Mouse (Mus musculus) lung, embryonic 16.5 days (tissue): ENCODE data around the gene Glud1. TPM values are rescaled to one million over a fixed set of nuclear protein-coding genes. Genes with fewer than 3 reads are reported as not detected.

Experiments used
- ATAC-seq: fragments of 200-750 bp; cut with Nextera tagmentation; 2 replicates; pipeline ENCODE4 v1.8.0; 2017; ENCODE audit warnings: low read depth, mild to moderate bottlenecking, moderate library complexity
- H3K27ac ChIP-seq: fragments of 300-500 bp; sonication (generic); 2 replicates; pipeline ENCODE4 v1.5.1; 2014; ENCODE audit warnings: mild to moderate bottlenecking, control low read depth, low read length
- H3K27me3 ChIP-seq: fragments of 300-500 bp; sonication (generic); 2 replicates; pipeline ENCODE4 v1.6.1; 2014; ENCODE audit warnings: low read depth, low read length, mixed read lengths; ENCODE audit not compliant: control insufficient read depth, insufficient read depth
- H3K36me3 ChIP-seq: fragments of 300-500 bp; sonication (generic); 2 replicates; pipeline ENCODE4 v1.6.1; 2014; ENCODE audit warnings: low read length; ENCODE audit not compliant: control insufficient read depth, insufficient read depth
- H3K4me1 ChIP-seq: fragments of 300-500 bp; sonication (generic); replicated peaks from 2 replicates; pipeline ENCODE4 v1.6.1; 2014; ENCODE audit warnings: low read length, mixed read lengths; ENCODE audit not compliant: control insufficient read depth, insufficient read depth
- H3K4me2 ChIP-seq: fragments of 300-500 bp; sonication (generic); 2 replicates; pipeline ENCODE4 v1.6.1; 2014; ENCODE audit warnings: low read depth, low read length, control low read depth
- H3K4me3 ChIP-seq: fragments of 300-500 bp; sonication (generic); 2 replicates; pipeline ENCODE4 v1.5.1; 2014; ENCODE audit warnings: mild to moderate bottlenecking, low read length, control low read depth
- H3K9ac ChIP-seq: fragments of 300-500 bp; sonication (generic); 2 replicates; pipeline ENCODE4 v1.6.1; 2014; ENCODE audit warnings: low read length, control low read depth
- H3K9me3 ChIP-seq: fragments of 300-500 bp; sonication (generic); 2 replicates; pipeline ENCODE4 v1.6.1; 2016; ENCODE audit warnings: low read length; ENCODE audit not compliant: control insufficient read depth
- WGBS: fragments of 180-500 bp; shearing (Covaris S2); extraction: QIAGEN DNeasy Blood & Tissue Kit; methylation state at CpG from one replicate; pipeline ENCODE4 v1.1.7; 2014; 5-methylcytosine and 5-hydroxymethylcytosine counted together
- polyA plus RNA-seq: library from polyadenylated mRNA; unstranded; fragments of >200 nt; fragmentation: Nextera tagmentation; extraction: Ambion mirVana; gene quantifications from 2 replicates; pipeline ENCODE4 v1.2.1, GENCODE M21; 2015

Gene Glud1
- polyA plus RNA-seq, 1 experiment from 2014 or later: 56.7 TPM

DNA sequence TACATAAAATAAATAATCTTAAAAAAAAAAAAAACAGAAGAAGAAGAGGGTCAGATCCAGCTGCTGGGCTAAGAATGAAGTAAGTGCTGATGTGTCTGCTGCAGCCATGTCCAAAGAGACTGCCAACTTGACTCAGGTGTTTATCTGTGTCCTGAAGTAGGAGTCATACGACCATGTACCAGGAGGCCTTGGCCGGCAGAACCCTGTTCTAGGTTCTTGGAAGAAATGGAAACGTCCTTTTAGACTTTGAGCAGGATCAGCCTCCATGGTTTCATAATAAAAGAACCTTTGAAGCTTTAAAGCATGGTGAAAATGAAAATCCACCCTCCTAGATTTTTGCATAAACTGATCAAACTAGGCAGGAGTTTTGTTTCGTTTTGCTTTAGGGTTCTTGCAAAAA, 43.9 kb downstream of the Glud1 start:
- Histone ChIP-seq H3K36me3 (no peaks in the 10 kb centered on the region), H3K27ac (no peak overlapping the region), H3K9ac (no peak overlapping the region), H3K4me3 (no peak overlapping the region), H3K4me1 (peaks cover 2% of the 10 kb centered on the region; the same call in 1 of the 2 replicates), H3K9me3 (no peaks in the 10 kb centered on the region), H3K4me2 (no peak overlapping the region), H3K27me3 (no peaks in the 10 kb centered on the region)
- 77% methylated on average over 4 of the region's 4 CpGs for WGBS
- no peak for ATAC-seq

DNA sequence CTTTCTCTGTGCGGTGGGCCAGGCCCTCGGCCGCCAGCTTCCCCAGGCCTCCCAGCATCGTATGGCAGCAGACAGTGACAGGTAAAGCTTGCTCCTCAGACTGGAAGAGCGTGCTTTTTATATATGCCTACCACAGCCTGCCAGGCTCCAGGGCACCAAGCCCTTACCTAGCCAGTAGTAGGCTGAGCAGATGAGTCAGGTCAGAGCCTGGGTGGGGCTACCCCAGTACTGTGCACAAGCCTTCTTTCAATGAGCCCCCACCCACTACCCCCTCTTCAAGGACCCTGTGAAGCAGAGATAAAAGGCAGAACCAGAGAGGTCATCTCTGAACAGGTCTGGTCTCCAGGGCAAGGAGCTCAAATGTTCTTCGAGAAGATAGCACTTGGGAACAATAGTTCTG, 44.8 kb downstream of the Glud1 start, which contains the start of gene Fam25c:
Gene Fam25c (minus strand): TSS at position 133 of the 400 bp plus-strand sequence.
- 55% methylated on average over 6 of the region's 6 CpGs for WGBS
- no peak within 1 kb of the TSS for H3K4me3 ChIP-seq
- H3K4me1 ChIP-seq: peaks cover 2% of the 10 kb centered on the region; the same call in 1 of the 2 replicates
- H3K27me3 ChIP-seq: no peaks in the 10 kb centered on the region
- no peaks in the 10 kb centered on the region for H3K36me3 ChIP-seq
- no peak within 1 kb of the TSS for H3K27ac ChIP-seq
- no peaks in the 10 kb centered on the region for H3K9me3 ChIP-seq
- peak; percentile 52; the same call in 1 of the 2 replicates for ATAC-seq
- no peak within 1 kb of the TSS for H3K4me2 ChIP-seq
- no peak within 1 kb of the TSS for H3K9ac ChIP-seq

GRCm38 (mm10) chr14:34357671-34358455, 47.3 kb downstream of the Glud1 start:
- H3K27ac ChIP-seq: no peak overlapping the region
- H3K4me3 ChIP-seq: no peak overlapping the region
- no peaks in the 10 kb centered on the region for H3K9me3 ChIP-seq
- no peak overlapping the region for H3K4me2 ChIP-seq
- WGBS: 57% methylated on average over 7 of the region's 7 CpGs
- no peaks in the 10 kb centered on the region; the same call in 1 of the 2 replicates for H3K27me3 ChIP-seq
- no peaks in the 10 kb centered on the region for H3K36me3 ChIP-seq
- no peak for ATAC-seq
- no peak overlapping the region for H3K9ac ChIP-seq
- peaks cover 4% of the 10 kb centered on the region; the same call in 1 of the 2 replicates for H3K4me1 ChIP-seq

DNA sequence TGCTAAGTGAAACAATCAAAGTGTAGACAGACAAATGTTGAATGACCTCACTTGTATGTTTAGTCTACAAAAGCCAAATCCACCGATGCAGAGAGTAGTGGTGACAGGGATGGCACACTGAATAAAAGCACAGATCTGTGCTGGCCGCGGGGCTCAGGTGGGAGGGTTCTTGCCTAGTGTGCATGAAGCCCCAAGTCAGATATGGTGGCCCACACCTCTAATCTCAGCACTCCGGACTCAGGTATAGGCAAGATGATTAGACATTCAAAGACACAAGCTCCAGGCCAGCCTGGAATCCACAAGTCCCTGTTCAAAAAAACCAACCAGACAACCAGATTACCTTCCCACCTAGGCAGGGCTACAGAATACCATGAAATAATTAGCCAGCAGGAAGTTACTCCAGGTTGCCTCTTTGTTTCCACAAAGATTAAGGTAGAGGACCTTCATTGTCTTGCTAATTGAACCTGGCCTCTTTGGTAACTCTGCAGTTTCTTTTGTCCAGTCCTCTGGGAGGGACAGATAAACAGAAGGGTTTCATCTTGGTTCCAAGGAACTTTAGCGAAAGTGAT, 49.2 kb downstream of the Glud1 start:
- Histone ChIP-seq H3K27me3 (no peaks in the 10 kb centered on the region; the same call in 1 of the 2 replicates), H3K9me3 (no peaks in the 10 kb centered on the region), H3K27ac (no peak overlapping the region), H3K4me2 (no peak overlapping the region), H3K9ac (no peak overlapping the region), H3K36me3 (no peaks in the 10 kb centered on the region), H3K4me3 (no peak overlapping the region), H3K4me1 (peaks cover 5% of the 10 kb centered on the region; the same call in 1 of the 2 replicates)
- 40% methylated on average over 5 of the region's 5 CpGs for WGBS
- ATAC-seq: no peak

- Histone ChIP-seq H3K4me2 (no peak overlapping the region), H3K9me3 (no peaks in the 10 kb centered on the region), H3K27me3 (no peaks in the 10 kb centered on the region; the same call in 1 of the 2 replicates), H3K9ac (no peak overlapping the region), H3K36me3 (no peaks in the 10 kb centered on the region), H3K4me1 (peaks cover 5% of the 10 kb centered on the region; the same call in 1 of the 2 replicates), H3K4me3 (no peak overlapping the region), H3K27ac (no peak overlapping the region)
- ATAC-seq: no peak
- 45% methylated on average over 6 of the region's 6 CpGs for WGBS
These were observed 49.7 kb downstream of the Glud1 start for GRCm38 (mm10) chr14:34360251-34360650.

DNA sequence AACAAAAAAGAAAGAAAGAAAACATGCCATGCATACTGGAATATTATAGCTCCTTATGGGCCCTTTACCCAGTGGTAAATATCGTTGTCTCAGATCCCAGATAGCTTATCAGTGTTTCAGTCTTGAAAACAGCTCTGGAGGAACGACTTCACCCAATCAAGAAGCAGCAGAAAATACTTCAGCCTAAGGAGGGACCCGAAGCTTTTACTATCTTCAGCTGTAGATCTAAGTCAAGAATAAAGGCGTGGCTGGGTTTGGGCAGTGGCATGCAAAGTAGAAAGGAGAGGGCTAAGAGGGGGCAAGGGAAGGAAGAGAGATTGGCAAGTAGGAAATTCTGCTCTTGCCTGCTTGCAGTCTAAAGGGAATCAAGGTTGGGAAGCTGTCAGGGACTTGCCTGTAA, 51.6 kb downstream of the Glud1 start:
- no peak overlapping the region for H3K4me3 ChIP-seq
- no peaks in the 10 kb centered on the region; the same call in 1 of the 2 replicates for H3K27me3 ChIP-seq
- no peak overlapping the region for H3K27ac ChIP-seq
- H3K36me3 ChIP-seq: no peaks in the 10 kb centered on the region
- ATAC-seq: no peak
- H3K9ac ChIP-seq: no peak overlapping the region
- H3K4me1 ChIP-seq: peaks cover 5% of the 10 kb centered on the region; the same call in 1 of the 2 replicates
- WGBS: 31% methylated on average over 4 of the region's 4 CpGs
- no peaks in the 10 kb centered on the region for H3K9me3 ChIP-seq
- H3K4me2 ChIP-seq: no peak overlapping the region

DNA sequence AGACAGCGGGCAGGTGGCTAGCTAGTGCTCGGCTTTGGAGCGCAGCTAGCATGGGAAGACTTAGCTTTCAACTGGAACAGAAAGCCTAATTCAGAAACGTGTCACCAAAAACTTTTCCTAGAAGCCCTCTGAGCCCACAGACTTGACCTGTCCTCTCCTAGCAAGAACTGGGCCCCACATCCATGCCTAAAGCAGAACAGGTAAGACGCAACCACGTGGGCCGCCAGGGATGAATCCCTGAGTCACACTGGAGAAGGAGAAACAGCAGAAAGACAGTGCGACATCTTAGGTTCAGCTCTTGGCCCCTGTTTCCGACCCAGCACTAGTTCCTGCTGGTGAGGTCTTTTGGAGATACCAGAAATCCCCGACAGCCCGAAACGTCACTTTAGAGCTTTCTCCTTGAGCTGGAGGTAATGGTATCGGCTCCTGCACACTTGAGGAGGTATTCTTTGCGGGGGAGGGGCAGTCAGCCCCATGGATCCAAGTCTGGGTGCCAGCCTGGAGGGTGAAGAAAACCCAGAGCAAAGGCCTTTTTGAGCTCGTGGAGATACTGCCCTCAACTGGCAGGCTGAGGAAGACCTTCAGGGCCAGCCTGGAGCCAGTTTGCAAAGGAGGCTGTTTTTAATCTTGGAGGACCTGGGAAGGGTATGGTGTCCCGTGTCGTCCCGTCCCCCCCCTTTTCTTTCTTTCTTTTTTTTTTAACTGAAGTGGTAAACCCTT, 52.4 kb downstream of the Glud1 start:
- H3K4me2 ChIP-seq: peak overlapping the region; percentile 90
- peak overlapping the region; percentile 53 for H3K4me3 ChIP-seq
- H3K27ac ChIP-seq: no peak overlapping the region
- H3K27me3 ChIP-seq: no peaks in the 10 kb centered on the region; the same call in 1 of the 2 replicates
- ATAC-seq: peak; percentile 59
- H3K4me1 ChIP-seq: peaks cover 5% of the 10 kb centered on the region; the same call in 1 of the 2 replicates
- WGBS: 29% methylated on average over 18 of the region's 18 CpGs
- H3K9ac ChIP-seq: peak overlapping the region; percentile 64
- no peaks in the 10 kb centered on the region for H3K36me3 ChIP-seq
- no peaks in the 10 kb centered on the region for H3K9me3 ChIP-seq

DNA sequence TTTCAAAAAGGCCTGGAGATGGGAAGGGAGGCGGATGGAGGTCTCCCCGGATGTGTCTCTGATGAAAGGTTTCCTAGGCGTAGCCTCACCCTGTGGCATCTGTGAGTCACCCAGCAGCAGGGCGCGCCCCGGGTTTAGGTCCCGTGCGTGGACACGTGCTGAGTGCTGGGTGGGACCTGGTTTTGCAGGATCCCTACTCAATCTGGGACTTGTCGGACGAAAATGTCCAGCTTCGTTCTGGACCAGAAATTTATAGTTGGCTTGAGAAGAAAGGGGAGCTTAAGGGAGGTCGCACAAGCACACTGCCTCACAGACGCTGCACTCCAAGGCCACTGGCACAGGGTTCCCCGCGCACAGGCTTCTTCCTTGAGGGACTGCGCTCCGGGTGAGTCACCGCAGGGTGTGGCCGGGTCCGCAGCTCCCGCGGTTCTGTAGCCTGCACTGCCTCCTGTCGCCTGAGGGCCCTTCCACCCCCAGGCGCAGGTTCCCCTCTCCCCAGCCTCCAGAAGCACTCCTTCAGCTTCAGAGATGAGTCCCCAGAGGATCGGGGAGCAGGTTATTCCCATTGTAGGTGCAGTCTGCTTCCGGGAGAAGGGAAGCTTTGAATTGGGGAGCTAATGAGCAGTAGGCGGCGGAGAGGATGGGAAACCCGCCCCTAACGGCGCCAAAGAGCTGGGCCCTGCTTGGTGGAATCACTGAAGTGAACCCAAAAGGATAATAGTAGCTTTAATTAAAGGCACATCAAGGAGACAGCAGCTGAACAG, 53.1 kb downstream of the Glud1 start:
- Histone ChIP-seq H3K36me3 (no peaks in the 10 kb centered on the region), H3K27me3 (no peaks in the 10 kb centered on the region; the same call in 1 of the 2 replicates), H3K9ac (peak overlapping the region; percentile 64), H3K4me1 (peaks cover 3% of the 10 kb centered on the region; the same call in 1 of the 2 replicates), H3K9me3 (no peaks in the 10 kb centered on the region), H3K4me2 (peak overlapping the region; percentile 90), H3K4me3 (peak overlapping the region; percentile 53), H3K27ac (no peak overlapping the region)
- peak; percentile 88 for ATAC-seq
- WGBS: 4% methylated on average over 32 of the region's 32 CpGs
